Mouse (Mus musculus) left cerebral cortex, adult 2 months (tissue): ENCODE data around the gene Slc25a30. TPM values are rescaled to one million over a fixed set of nuclear protein-coding genes. Genes with fewer than 3 reads are reported as not detected.

Experiments
- DNase-seq, 2 experiments: peaks; one replicate each; pipeline ENCODE4 v3.0.0; 2021 to 2022; ENCODE audit warnings: low spot score in 2 of 2, mixed read lengths in 1 of 2; ENCODE audit errors: extremely low spot score in 1 of 2
- H3K27ac ChIP-seq: fragments of 200-600 bp; 2 replicates; pipeline ENCODE4 v1.8.1; 2022
- H3K4me3 ChIP-seq: fragments of 200-600 bp; 2 replicates; pipeline ENCODE4 v1.8.1; 2022
- CTCF ChIP-seq: fragments of 200-600 bp; IDR thresholded peaks from 2 replicates; pipeline ENCODE4 v1.8.1; 2022; ENCODE audit warnings: antibody characterized with exemption, mild to moderate bottlenecking, moderate library complexity
- intact Hi-C: fragments of 180-260 bp; cut with DNase I; formaldehyde crosslinking; loops from one replicate; pipeline ENCODE4 v1.15.1; 2025
- total RNA-seq, 2 experiments: library from RNA; stranded (reverse); gene quantifications; 2 replicates each; pipeline ENCODE4 v1.2.3; 2021

Gene Slc25a30
- total RNA-seq, 2 experiments from 2014 or later, result 10.6 to 12.2 TPM

GRCm38 (mm10) chr14:75727046-75727445 is 59.8 kb downstream of the Slc25a30 start:
- H3K27ac ChIP-seq, result no peak overlapping the region
- TF ChIP-seq CTCF, result peak; percentile 48
- DNase-seq, result no peak
- intact Hi-C loops, result loop anchor here (10.0 kb wide), 1 partner anchor 662 kb away; no protein-coding TSS in a partner anchor
- no peak overlapping the region for H3K4me3 ChIP-seq

- Histone ChIP-seq H3K4me3 (no peak overlapping the region), H3K27ac (no peak overlapping the region)
- no peak for DNase-seq
- no peak for TF ChIP-seq CTCF
- intact Hi-C loops, result loop anchor here (5.0 to 10.0 kb wide), 3 partner anchors 266 to 658 kb away; partner anchors contain the start of gene Siah3
These were observed 64.0 kb downstream of the Slc25a30 start for GRCm38 (mm10) chr14:75722816-75723215.

GRCm38 (mm10) chr14:75721977-75722563 is 64.8 kb downstream of the Slc25a30 start:
- TF ChIP-seq CTCF, result peak; percentile 93

GRCm38 (mm10) chr14:75720121-75720520 is 66.7 kb downstream of the Slc25a30 start:
- no peak overlapping the region for H3K27ac ChIP-seq
- intact Hi-C loops, result loop anchor here (2.0 to 10.0 kb wide), 4 partner anchors 263 to 655 kb away; partner anchors contain the start of gene Siah3
- DNase-seq, result no peak
- no peak overlapping the region for H3K4me3 ChIP-seq
- no peak for TF ChIP-seq CTCF

More at GRCm38 (mm10) chr14:75721977-75722563, 64.8 kb downstream of the Slc25a30 start:
- Histone ChIP-seq H3K27ac (no peak overlapping the region), H3K4me3 (no peak overlapping the region)
- DNase-seq, result peak; percentile 51 to 54
- intact Hi-C loops, result loop anchor here (2.0 to 10.0 kb wide), 4 partner anchors 265 to 657 kb away; partner anchors contain the start of gene Siah3

GRCm38 (mm10) chr14:75716410-75716809 is 70.4 kb downstream of the Slc25a30 start:
- DNase-seq, result no peak
- H3K4me3 ChIP-seq, result no peak overlapping the region
- no peak overlapping the region for H3K27ac ChIP-seq
- no peak for TF ChIP-seq CTCF
- intact Hi-C loops, result no loop called here

GRCm38 (mm10) chr14:75713661-75714060 is 73.2 kb downstream of the Slc25a30 start:
- intact Hi-C loops, result no loop called here
- Histone ChIP-seq H3K4me3 (no peak overlapping the region), H3K27ac (no peak overlapping the region)
- DNase-seq, result no peak
- TF ChIP-seq CTCF, result peak; percentile 24

- intact Hi-C loops, result no loop called here
- Histone ChIP-seq H3K4me3 (no peak overlapping the region), H3K27ac (no peak overlapping the region)
- no peak for DNase-seq
- TF ChIP-seq CTCF, result no peak
These were observed 74.2 kb downstream of the Slc25a30 start for GRCm38 (mm10) chr14:75712687-75713086.

- Histone ChIP-seq H3K27ac (no peak overlapping the region), H3K4me3 (no peak overlapping the region)
- no peak for DNase-seq
- TF ChIP-seq CTCF, result no peak
- intact Hi-C loops, result no loop called here
These were observed 75.1 kb downstream of the Slc25a30 start for GRCm38 (mm10) chr14:75711731-75712130.

Other genes with a start within 250 kb of the Slc25a30 start
- not detected for gene Spert, start 193.9 kb downstream of the Slc25a30 start, total RNA-seq
- not detected for gene Erich6b, start 144.8 kb downstream of the Slc25a30 start, total RNA-seq
- gene Cog3, start 32.5 kb downstream of the Slc25a30 start, total RNA-seq, result 10 to 100 TPM; 25.3 to 26.0 TPM
- 100 to 1,000 TPM; 975 to 978 TPM for gene Tpt1, start 58.1 kb upstream of the Slc25a30 start, total RNA-seq
- gene Kctd4, start 168.0 kb upstream of the Slc25a30 start, total RNA-seq, result 10 to 100 TPM; 18.6 to 19.7 TPM
- 10 to 100 TPM; 14.8 to 15.5 TPM for gene Gtf2f2, start 223.8 kb upstream of the Slc25a30 start, total RNA-seq